Mouse (Mus musculus) testis, adult 2 months (tissue): Measurements from ENCODE around the gene Nox3.

Experiments
- CTCF ChIP-seq: fragments of 200-500 bp; IDR thresholded peaks from 2 replicates; pipeline ENCODE4 v1.5.1; 2012; ENCODE audit warnings: low read depth, mild to moderate bottlenecking, inconsistent platforms, low read length, moderate library complexity; ENCODE audit not compliant: control insufficient read depth, insufficient read depth, insufficient replicate concordance
- POLR2A ChIP-seq: fragments of 200-500 bp; IDR thresholded peaks from 2 replicates; pipeline ENCODE4 v1.6.1; 2012; ENCODE audit warnings: low read depth, mild to moderate bottlenecking, inconsistent platforms, low read length, moderate library complexity; ENCODE audit not compliant: control insufficient read depth

- TF ChIP-seq CTCF (no peak), POLR2A (no peak)
Observed at GRCm38 (mm10) chr17:3638757-3639156, 57.3 kb downstream of the Nox3 start.
